Mouse (Mus musculus) liver, postnatal 0 days (tissue): ENCODE results near the gene Ccdc122.

Experiments
- CTCF ChIP-seq: sonication (generic); IDR thresholded peaks from 2 replicates; pipeline ENCODE4 v1.5.1; 2016; ENCODE audit warnings: antibody characterized with exemption, low read depth
- EP300 ChIP-seq: IDR thresholded peaks from 2 replicates; pipeline ENCODE4 v1.6.1; 2016; ENCODE audit warnings: antibody characterized with exemption, low read depth, mild to moderate bottlenecking

- TF ChIP-seq CTCF (no peak), EP300 (no peak)
Measured at GRCm38 (mm10) chr14:77029319-77030054, 7.1 kb upstream of the Ccdc122 start.
